Mouse (Mus musculus) heart, embryonic 15.5 days (tissue): ENCODE results near the gene Cmas. TPM values are rescaled to one million over a fixed set of nuclear protein-coding genes. Genes with fewer than 3 reads are reported as not detected.

Source experiments
- ATAC-seq: fragments of 200-750 bp; cut with Nextera tagmentation; replicated peaks from 2 replicates; pipeline ENCODE4 v1.8.0; 2017; ENCODE audit warnings: low read depth, moderate TSS enrichment; ENCODE audit not compliant: insufficient number of reproducible peaks, insufficient read depth, low FRiP score
- H3K27ac ChIP-seq: fragments of 300-500 bp; sonication (generic); 2 replicates; pipeline ENCODE4 v1.5.1; 2015; ENCODE audit warnings: mild to moderate bottlenecking, inconsistent platforms
- H3K27me3 ChIP-seq: fragments of 300-500 bp; sonication (generic); 2 replicates; pipeline ENCODE4 v1.6.1; 2015; ENCODE audit warnings: inconsistent platforms
- H3K36me3 ChIP-seq: fragments of 300-500 bp; sonication (generic); 2 replicates; pipeline ENCODE4 v1.6.1; 2015; ENCODE audit warnings: mild to moderate bottlenecking, inconsistent platforms
- H3K4me1 ChIP-seq: fragments of 300-500 bp; sonication (generic); replicated peaks from 2 replicates; pipeline ENCODE4 v1.6.1; 2015; ENCODE audit warnings: inconsistent platforms
- H3K4me2 ChIP-seq: fragments of 300-500 bp; sonication (generic); 2 replicates; pipeline ENCODE4 v1.6.1; 2015; ENCODE audit warnings: inconsistent platforms, mild to moderate bottlenecking, moderate library complexity
- H3K4me3 ChIP-seq: fragments of 300-500 bp; sonication (generic); 2 replicates; pipeline ENCODE4 v1.5.1; 2015; ENCODE audit warnings: mild to moderate bottlenecking, inconsistent platforms
- H3K9ac ChIP-seq: fragments of 300-500 bp; sonication (generic); 2 replicates; pipeline ENCODE4 v1.6.1; 2015; ENCODE audit warnings: mild to moderate bottlenecking, inconsistent platforms
- H3K9me3 ChIP-seq: fragments of 300-500 bp; sonication (generic); replicated peaks from 2 replicates; pipeline ENCODE4 v1.6.1; 2016; ENCODE audit warnings: inconsistent platforms
- WGBS: fragments of 180-500 bp; shearing (Covaris S2); methylation state at CpG from one replicate; pipeline ENCODE4 v1.1.7; 2015; ENCODE audit warnings: mixed read lengths; 5-methylcytosine and 5-hydroxymethylcytosine counted together
- polyA plus RNA-seq: library from polyadenylated mRNA; unstranded; fragments of >200 nt; fragmentation: Nextera tagmentation; extraction: Ambion mirVana; gene quantifications from 2 replicates; pipeline ENCODE4 v1.2.1, GENCODE M21; 2015

Cmas gene
- polyA plus RNA-seq, 1 experiment from 2014 or later, result 83.4 TPM

GRCm38 (mm10) chr6:142732567-142733290 lies 23.8 kb upstream of the Cmas start:
- Histone ChIP-seq H3K27me3 (no peaks in the 10 kb centered on the region), H3K4me3 (no peak overlapping the region), H3K4me2 (no peak overlapping the region), H3K4me1 (no peaks in the 10 kb centered on the region; the same call in 1 of the 2 replicates), H3K9me3 (no peaks in the 10 kb centered on the region), H3K9ac (no peak overlapping the region), H3K27ac (no peak overlapping the region), H3K36me3 (no peaks in the 10 kb centered on the region)
- WGBS, result 61% methylated on average over 14 of the region's 14 CpGs
- ATAC-seq, result peak; percentile 47; the same call in 1 of the 2 replicates

GRCm38 (mm10) chr6:142735302-142736005 lies 21.0 kb upstream of the Cmas start:
- Histone ChIP-seq H3K27me3 (no peaks in the 10 kb centered on the region), H3K9me3 (no peaks in the 10 kb centered on the region), H3K27ac (no peak overlapping the region), H3K36me3 (no peaks in the 10 kb centered on the region), H3K4me3 (no peak overlapping the region), H3K4me1 (no peaks in the 10 kb centered on the region; the same call in 1 of the 2 replicates), H3K9ac (no peak overlapping the region), H3K4me2 (no peak overlapping the region)
- ATAC-seq, result no peak
- WGBS, result 47% methylated on average over 8 of the region's 8 CpGs

- WGBS, result 91% methylated on average over 2 of the region's 2 CpGs
- no peak for ATAC-seq
These were observed 18.3 kb upstream of the Cmas start for GRCm38 (mm10) chr6:142738225-142738624.

GRCm38 (mm10) chr6:142738637-142739036 lies 17.8 kb upstream of the Cmas start:
- Histone ChIP-seq H3K9ac (no peak overlapping the region), H3K27me3 (no peaks in the 10 kb centered on the region), H3K4me1 (no peaks in the 10 kb centered on the region; the same call in none of the 2 replicates), H3K4me2 (no peak overlapping the region), H3K27ac (no peak overlapping the region), H3K4me3 (no peak overlapping the region), H3K9me3 (no peaks in the 10 kb centered on the region), H3K36me3 (no peaks in the 10 kb centered on the region)
- WGBS, result 75% methylated on average over 6 of the region's 6 CpGs
- no peak for ATAC-seq

More at GRCm38 (mm10) chr6:142738225-142738624, 18.3 kb upstream of the Cmas start:
- no peak overlapping the region for H3K27ac ChIP-seq
- H3K27me3 ChIP-seq, result no peaks in the 10 kb centered on the region
- H3K4me1 ChIP-seq, result no peaks in the 10 kb centered on the region; the same call in none of the 2 replicates
- H3K36me3 ChIP-seq, result no peaks in the 10 kb centered on the region
- no peak overlapping the region for H3K4me3 ChIP-seq
- no peak overlapping the region for H3K4me2 ChIP-seq
- no peak overlapping the region for H3K9ac ChIP-seq
- H3K9me3 ChIP-seq, result no peaks in the 10 kb centered on the region

- Histone ChIP-seq H3K4me2 (no peak overlapping the region), H3K9ac (no peak overlapping the region), H3K4me3 (no peak overlapping the region), H3K36me3 (no peaks in the 10 kb centered on the region), H3K4me1 (peaks cover 4% of the 10 kb centered on the region), H3K9me3 (no peaks in the 10 kb centered on the region), H3K27me3 (no peaks in the 10 kb centered on the region), H3K27ac (no peak overlapping the region)
- 86% methylated on average over 6 of the region's 6 CpGs for WGBS
- ATAC-seq, result no peak
These were observed 14.7 kb upstream of the Cmas start for GRCm38 (mm10) chr6:142741763-142742162.

GRCm38 (mm10) chr6:142743193-142743592 lies 13.3 kb upstream of the Cmas start:
- 69% methylated on average over 4 of the region's 4 CpGs for WGBS
- no peak overlapping the region for H3K4me3 ChIP-seq
- H3K9ac ChIP-seq, result no peak overlapping the region
- no peaks in the 10 kb centered on the region for H3K36me3 ChIP-seq
- peaks cover 15% of the 10 kb centered on the region for H3K4me1 ChIP-seq
- H3K27ac ChIP-seq, result no peak overlapping the region
- no peaks in the 10 kb centered on the region for H3K9me3 ChIP-seq
- H3K27me3 ChIP-seq, result no peaks in the 10 kb centered on the region
- no peak for ATAC-seq
- H3K4me2 ChIP-seq, result no peak overlapping the region

GRCm38 (mm10) chr6:142745484-142745883 lies 11.0 kb upstream of the Cmas start:
- Histone ChIP-seq H3K9ac (no peak overlapping the region), H3K4me2 (no peak overlapping the region), H3K27me3 (no peaks in the 10 kb centered on the region), H3K9me3 (no peaks in the 10 kb centered on the region), H3K36me3 (no peaks in the 10 kb centered on the region), H3K4me3 (no peak overlapping the region), H3K4me1 (peaks cover 19% of the 10 kb centered on the region), H3K27ac (no peak overlapping the region)
- ATAC-seq, result no peak
- WGBS, result 90% methylated on average over 5 of the region's 5 CpGs

GRCm38 (mm10) chr6:142746765-142747164 lies 9.7 kb upstream of the Cmas start:
- H3K9ac ChIP-seq, result no peak overlapping the region

GRCm38 (mm10) chr6:142747165-142747564 lies 9.3 kb upstream of the Cmas start:
- H3K9me3 ChIP-seq, result no peaks in the 10 kb centered on the region
- no peaks in the 10 kb centered on the region for H3K36me3 ChIP-seq
- H3K4me1 ChIP-seq, result peaks cover 19% of the 10 kb centered on the region
- no peak overlapping the region for H3K9ac ChIP-seq
- no peak for ATAC-seq
- no peak overlapping the region for H3K4me3 ChIP-seq
- H3K27me3 ChIP-seq, result no peaks in the 10 kb centered on the region
- WGBS, result 52% methylated on average over 2 of the region's 2 CpGs
- H3K4me2 ChIP-seq, result no peak overlapping the region
- no peak overlapping the region; the same call in 1 of the 2 replicates for H3K27ac ChIP-seq

More at GRCm38 (mm10) chr6:142746765-142747164, 9.7 kb upstream of the Cmas start:
- 69% methylated on average over 7 of the region's 7 CpGs for WGBS
- Histone ChIP-seq H3K4me1 (peaks cover 19% of the 10 kb centered on the region), H3K36me3 (no peaks in the 10 kb centered on the region), H3K4me3 (no peak overlapping the region), H3K27ac (peak overlapping the region; percentile 15; the same call in 1 of the 2 replicates), H3K27me3 (no peaks in the 10 kb centered on the region), H3K9me3 (no peaks in the 10 kb centered on the region), H3K4me2 (no peak overlapping the region)
- ATAC-seq, result no peak

GRCm38 (mm10) chr6:142748057-142748708 lies 8.3 kb upstream of the Cmas start:
- H3K4me3 ChIP-seq, result no peak overlapping the region
- H3K4me2 ChIP-seq, result peak overlapping the region; percentile 31
- no peaks in the 10 kb centered on the region for H3K9me3 ChIP-seq
- H3K27me3 ChIP-seq, result no peaks in the 10 kb centered on the region
- no peak overlapping the region for H3K9ac ChIP-seq
- H3K27ac ChIP-seq, result peak overlapping the region; percentile 62
- WGBS, result 28% methylated on average over 8 of the region's 8 CpGs
- H3K4me1 ChIP-seq, result peaks cover 19% of the 10 kb centered on the region
- H3K36me3 ChIP-seq, result no peaks in the 10 kb centered on the region
- peak; percentile 34; the same call in 1 of the 2 replicates for ATAC-seq

- Histone ChIP-seq H3K9me3 (no peaks in the 10 kb centered on the region), H3K27ac (no peak overlapping the region), H3K36me3 (no peaks in the 10 kb centered on the region), H3K27me3 (no peaks in the 10 kb centered on the region), H3K4me3 (no peak overlapping the region), H3K4me1 (peaks cover 19% of the 10 kb centered on the region), H3K9ac (no peak overlapping the region), H3K4me2 (no peak overlapping the region)
- no peak for ATAC-seq
- WGBS, result 53% methylated on average over 9 of the region's 9 CpGs
These were observed 5.1 kb upstream of the Cmas start for GRCm38 (mm10) chr6:142751365-142751764.
